Mouse (Mus musculus): Measurements from ENCODE around the gene Elf2.
A peak's percentile ranks its signal among the peaks of the same experiment; 100 is the strongest.

Elf2 gene

GRCm38 (mm10) chr3:51340552-51341267, at the start of gene Elf2:
TSS of gene Elf2 (minus strand) at chr3:51340663.
- peak; percentile 90 for DNase-seq (ENCODE audit: low read depth, low spot score)
- no peaks in the 10 kb centered on the region for H3K27me3 ChIP-seq (ENCODE audit: control insufficient read depth, insufficient read depth, low read length, poor library complexity, severe bottlenecking)
- no peaks in the 10 kb centered on the region for H3K36me3 ChIP-seq (ENCODE audit: control insufficient read depth, insufficient read depth, low read length, poor library complexity, severe bottlenecking)

GRCm38 (mm10) chr3:51388904-51389303, 48.4 kb upstream of the Elf2 start:
- Histone ChIP-seq H3K27me3 (ENCODE audit: control insufficient read depth, insufficient read depth, low read length, poor library complexity, severe bottlenecking) (no peaks in the 10 kb centered on the region), H3K36me3 (ENCODE audit: control insufficient read depth, insufficient read depth, low read length, poor library complexity, severe bottlenecking) (no peaks in the 10 kb centered on the region)
- no peak for DNase-seq (ENCODE audit: low read depth, low spot score)

- Histone ChIP-seq H3K27me3 (ENCODE audit: control insufficient read depth, insufficient read depth, low read length, poor library complexity, severe bottlenecking) (no peaks in the 10 kb centered on the region), H3K36me3 (ENCODE audit: control insufficient read depth, insufficient read depth, low read length, poor library complexity, severe bottlenecking) (no peaks in the 10 kb centered on the region)
- DNase-seq (ENCODE audit: low read depth, low spot score) = no peak
These were observed 47.5 kb upstream of the Elf2 start for GRCm38 (mm10) chr3:51387868-51388381.

DNA sequence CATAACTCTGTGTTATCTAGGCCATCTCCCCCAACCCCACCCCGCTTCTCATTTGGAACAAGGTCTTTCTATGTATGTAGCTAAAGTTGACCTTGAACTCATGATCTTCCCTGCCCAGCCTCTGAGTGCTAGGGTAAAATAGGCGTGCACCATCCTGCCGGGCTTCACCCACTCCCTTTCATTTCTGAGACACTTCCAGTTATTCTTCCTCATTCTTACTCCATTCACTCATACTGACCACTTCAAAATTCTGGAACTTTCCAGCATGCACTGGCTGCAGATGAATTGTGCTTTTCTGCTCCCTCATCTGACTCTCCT, 46.6 kb upstream of the Elf2 start:
- DNase-seq (ENCODE audit: low read depth, low spot score) = no peak
- H3K27me3 ChIP-seq (ENCODE audit: control insufficient read depth, insufficient read depth, low read length, poor library complexity, severe bottlenecking) = no peaks in the 10 kb centered on the region
- no peaks in the 10 kb centered on the region for H3K36me3 ChIP-seq (ENCODE audit: control insufficient read depth, insufficient read depth, low read length, poor library complexity, severe bottlenecking)

- no peak for DNase-seq (ENCODE audit: low read depth, low spot score)
- Histone ChIP-seq H3K36me3 (ENCODE audit: control insufficient read depth, insufficient read depth, low read length, poor library complexity, severe bottlenecking) (no peaks in the 10 kb centered on the region), H3K27me3 (ENCODE audit: control insufficient read depth, insufficient read depth, low read length, poor library complexity, severe bottlenecking) (no peaks in the 10 kb centered on the region)
These were observed 46.1 kb upstream of the Elf2 start for GRCm38 (mm10) chr3:51386441-51387133.

GRCm38 (mm10) chr3:51383409-51383808, 42.9 kb upstream of the Elf2 start:
- DNase-seq (ENCODE audit: low read depth, low spot score) = no peak
- Histone ChIP-seq H3K27me3 (ENCODE audit: control insufficient read depth, insufficient read depth, low read length, poor library complexity, severe bottlenecking) (no peaks in the 10 kb centered on the region), H3K36me3 (ENCODE audit: control insufficient read depth, insufficient read depth, low read length, poor library complexity, severe bottlenecking) (no peaks in the 10 kb centered on the region)

DNA sequence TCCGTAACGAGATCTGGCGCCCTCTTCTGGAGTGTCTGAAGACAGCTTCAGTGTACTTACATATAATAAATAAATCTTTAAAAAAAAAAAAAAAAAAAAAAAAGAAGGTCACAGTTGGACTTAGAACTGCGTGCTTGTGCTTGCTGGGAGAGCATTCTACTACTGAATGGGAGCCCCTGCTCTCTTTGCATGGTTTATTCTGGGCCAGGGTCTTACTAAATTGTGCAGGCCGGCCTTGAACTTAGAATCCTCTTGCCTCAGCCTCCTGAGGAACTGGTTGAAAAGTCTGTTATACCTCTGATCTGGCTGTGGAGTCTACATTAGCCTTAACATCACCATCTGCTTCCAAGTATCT, 40.2 kb upstream of the Elf2 start:
- no peak for DNase-seq (ENCODE audit: low read depth, low spot score)
- no peaks in the 10 kb centered on the region for H3K27me3 ChIP-seq (ENCODE audit: control insufficient read depth, insufficient read depth, low read length, poor library complexity, severe bottlenecking)
- no peaks in the 10 kb centered on the region for H3K36me3 ChIP-seq (ENCODE audit: control insufficient read depth, insufficient read depth, low read length, poor library complexity, severe bottlenecking)

DNA sequence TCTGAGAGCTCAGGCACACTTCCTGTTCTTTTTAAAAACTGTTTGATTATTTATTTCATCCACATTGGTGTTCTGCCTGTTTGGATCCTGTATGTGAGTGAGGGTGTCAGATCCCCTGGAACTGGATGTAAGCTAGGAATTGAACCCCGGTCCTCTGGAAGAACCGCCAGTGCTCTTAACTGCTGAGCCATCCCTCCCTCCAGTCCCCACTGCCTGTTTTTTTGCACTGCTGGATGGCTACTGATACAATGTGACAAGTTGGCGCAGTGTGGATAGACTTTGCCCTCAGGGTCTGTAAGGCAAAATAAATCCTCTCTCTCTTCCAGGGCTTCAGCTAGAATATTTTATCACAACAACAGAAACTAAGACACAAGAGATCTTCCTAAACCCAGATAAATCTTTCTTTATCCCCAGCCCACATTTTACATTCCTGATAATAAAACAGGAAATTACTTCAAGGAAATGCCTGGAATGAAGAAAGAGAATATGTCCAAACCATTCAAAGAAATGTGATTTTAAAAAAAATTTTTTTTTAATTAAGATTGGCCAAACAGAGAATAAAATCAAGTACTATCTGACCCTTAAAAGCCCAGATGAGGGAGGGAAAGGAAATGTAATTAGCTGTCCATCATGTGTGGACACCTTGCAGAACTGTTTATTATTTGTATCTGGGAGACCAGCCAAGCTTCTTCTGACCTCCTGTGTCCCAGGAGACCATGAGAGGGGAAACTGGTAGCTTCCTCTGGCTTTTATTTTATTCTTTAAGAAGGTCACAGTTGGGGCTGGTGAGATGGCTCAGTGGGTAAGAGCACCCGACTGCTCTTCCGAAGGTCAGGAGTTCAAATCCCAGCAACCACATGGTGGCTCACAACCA, 39.6 kb upstream of the Elf2 start:
- Histone ChIP-seq H3K27me3 (ENCODE audit: control insufficient read depth, insufficient read depth, low read length, poor library complexity, severe bottlenecking) (no peaks in the 10 kb centered on the region), H3K36me3 (ENCODE audit: control insufficient read depth, insufficient read depth, low read length, poor library complexity, severe bottlenecking) (no peaks in the 10 kb centered on the region)
- DNase-seq (ENCODE audit: low read depth, low spot score) = no peak

GRCm38 (mm10) chr3:51378665-51378946, 38.1 kb upstream of the Elf2 start:
- Histone ChIP-seq H3K36me3 (ENCODE audit: control insufficient read depth, insufficient read depth, low read length, poor library complexity, severe bottlenecking) (no peaks in the 10 kb centered on the region), H3K27me3 (ENCODE audit: control insufficient read depth, insufficient read depth, low read length, poor library complexity, severe bottlenecking) (no peaks in the 10 kb centered on the region)
- no peak for DNase-seq (ENCODE audit: low read depth, low spot score)

GRCm38 (mm10) chr3:51377878-51378664, 37.6 kb upstream of the Elf2 start:
- DNase-seq (ENCODE audit: low read depth, low spot score) = peak; percentile 66
- Histone ChIP-seq H3K36me3 (ENCODE audit: control insufficient read depth, insufficient read depth, low read length, poor library complexity, severe bottlenecking) (no peaks in the 10 kb centered on the region), H3K27me3 (ENCODE audit: control insufficient read depth, insufficient read depth, low read length, poor library complexity, severe bottlenecking) (no peaks in the 10 kb centered on the region)

GRCm38 (mm10) chr3:51375307-51376265, 35.1 kb upstream of the Elf2 start:
- Histone ChIP-seq H3K27me3 (ENCODE audit: control insufficient read depth, insufficient read depth, low read length, poor library complexity, severe bottlenecking) (no peaks in the 10 kb centered on the region), H3K36me3 (ENCODE audit: control insufficient read depth, insufficient read depth, low read length, poor library complexity, severe bottlenecking) (no peaks in the 10 kb centered on the region)
- peak; percentile 79 for DNase-seq (ENCODE audit: low read depth, low spot score)

GRCm38 (mm10) chr3:51373544-51373943, 33.1 kb upstream of the Elf2 start:
- no peak for DNase-seq (ENCODE audit: low read depth, low spot score)
- H3K36me3 ChIP-seq (ENCODE audit: control insufficient read depth, insufficient read depth, low read length, poor library complexity, severe bottlenecking) = no peaks in the 10 kb centered on the region

DNA sequence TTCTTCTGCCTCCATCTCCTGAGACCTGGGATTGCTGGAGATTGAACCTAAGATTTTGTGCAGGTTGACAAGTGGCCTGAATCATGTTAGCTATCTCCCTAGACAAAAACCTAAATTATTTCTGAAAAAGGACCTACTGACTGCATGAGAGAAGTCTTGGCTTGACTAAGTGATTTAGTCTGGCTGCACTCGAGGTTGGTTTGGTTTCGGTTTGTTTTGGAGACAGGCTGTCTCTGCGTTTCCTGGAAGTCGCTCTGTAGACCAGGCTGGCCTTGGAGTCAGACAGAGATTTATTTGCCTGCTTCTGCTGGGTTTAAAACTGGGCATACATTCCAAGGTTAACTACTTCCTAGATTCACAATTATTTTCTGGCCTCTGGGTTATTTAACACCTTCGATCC, 32.4 kb upstream of the Elf2 start:
- Histone ChIP-seq H3K36me3 (ENCODE audit: control insufficient read depth, insufficient read depth, low read length, poor library complexity, severe bottlenecking) (no peaks in the 10 kb centered on the region), H3K27me3 (ENCODE audit: control insufficient read depth, insufficient read depth, low read length, poor library complexity, severe bottlenecking) (no peaks in the 10 kb centered on the region)
- DNase-seq (ENCODE audit: low read depth, low spot score) = no peak

More at GRCm38 (mm10) chr3:51373544-51373943, 33.1 kb upstream of the Elf2 start:
- H3K27me3 ChIP-seq (ENCODE audit: control insufficient read depth, insufficient read depth, low read length, poor library complexity, severe bottlenecking) = no peaks in the 10 kb centered on the region

DNA sequence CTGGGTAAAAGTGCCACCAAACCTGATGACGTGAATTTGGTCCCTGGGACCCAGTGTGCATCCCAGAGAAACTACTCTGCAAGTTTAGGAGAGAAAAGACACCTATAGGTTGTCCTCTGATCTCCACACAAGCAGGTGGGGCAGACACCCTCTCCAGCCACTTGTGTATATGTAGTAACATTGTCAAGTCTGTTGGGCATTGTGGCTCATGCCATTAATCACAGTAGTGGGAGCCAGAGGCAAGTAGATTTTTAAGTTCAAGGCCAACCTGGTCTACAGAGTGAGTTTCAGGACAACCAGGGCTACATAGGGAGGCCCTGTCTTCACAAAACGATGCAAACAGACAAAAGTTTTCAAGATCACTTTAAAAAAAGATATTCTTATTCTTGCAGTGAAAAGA, 31.4 kb upstream of the Elf2 start:
- H3K36me3 ChIP-seq (ENCODE audit: control insufficient read depth, insufficient read depth, low read length, poor library complexity, severe bottlenecking) = no peaks in the 10 kb centered on the region
- H3K27me3 ChIP-seq (ENCODE audit: control insufficient read depth, insufficient read depth, low read length, poor library complexity, severe bottlenecking) = no peaks in the 10 kb centered on the region
- DNase-seq (ENCODE audit: low read depth, low spot score) = no peak

Measured in splenic B cell, adult 2 months (primary cell).